Mouse (Mus musculus) thymus, adult 2 months (tissue): ENCODE results near the gene Hoxa7.

Experiments
- CTCF ChIP-seq: fragments of 200-500 bp; IDR thresholded peaks from 2 replicates; pipeline ENCODE4 v1.5.1; 2012; ENCODE audit warnings: mild to moderate bottlenecking, control low read depth, low read length, moderate library complexity, borderline replicate concordance; ENCODE audit not compliant: control insufficient read depth, poor library complexity, insufficient read depth; ENCODE audit errors: extremely low read depth
- POLR2A ChIP-seq: fragments of 200-500 bp; IDR thresholded peaks from 2 replicates; pipeline ENCODE4 v1.6.1; 2012; ENCODE audit warnings: mild to moderate bottlenecking, low read length, control low read depth, moderate library complexity; ENCODE audit not compliant: control insufficient read depth, poor library complexity, insufficient read depth; ENCODE audit errors: extremely low read depth

DNA sequence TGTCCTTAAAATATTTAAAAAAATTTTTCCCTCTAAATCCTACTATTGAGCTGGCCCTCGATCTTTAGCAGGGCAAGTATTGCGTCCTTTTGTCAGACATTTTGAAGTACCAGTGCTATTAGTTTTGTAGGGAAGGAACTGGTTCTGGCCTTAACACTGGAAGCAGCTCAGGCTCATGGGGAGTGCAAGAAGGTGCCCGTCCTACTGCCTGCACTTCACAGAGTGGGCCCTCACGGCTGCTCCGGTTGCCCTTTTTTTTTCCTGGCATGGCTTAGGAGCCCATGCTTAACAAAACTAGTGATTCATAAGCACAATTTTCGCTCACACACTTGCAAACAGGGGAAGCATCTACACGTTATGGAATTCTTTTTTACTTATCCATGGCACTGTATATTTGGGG, 17.3 kb upstream of the Hoxa7 start:
- TF ChIP-seq POLR2A (no peak), CTCF (no peak)
